Mouse (Mus musculus) heart, adult 2 months (tissue): ENCODE measurements around the gene Brd3.

Experiments used
- CTCF ChIP-seq: fragments of 200-600 bp; IDR thresholded peaks from 2 replicates; pipeline ENCODE4 v1.8.1; 2022; ENCODE audit warnings: antibody characterized with exemption, mild to moderate bottlenecking, moderate library complexity
- EP300 ChIP-seq: fragments of 200-500 bp; IDR thresholded peaks from 2 replicates; pipeline ENCODE4 v1.6.1; 2011; ENCODE audit warnings: low read depth, low read length, control low read depth; ENCODE audit not compliant: insufficient read depth

- TF ChIP-seq EP300 = no peak
- no peak for TF ChIP-seq CTCF
Measured at GRCm38 (mm10) chr2:27480367-27480766, 27.1 kb downstream of the Brd3 start.
